Mouse (Mus musculus): ENCODE measurements at regions not wholly inside any gene's neighbourhood (a gene's known extent, or its start where the extent isn't known, plus 50 kb on each side); places are given as distances from the start of the nearest gene placed in this dataset.
A peak's percentile ranks its signal among the peaks of the same experiment; 100 is the strongest.

- H3K27ac ChIP-seq (ENCODE audit: insufficient read depth, low read length) = no peak overlapping the region
- no peaks in the 10 kb centered on the region for H3K27me3 ChIP-seq (ENCODE audit: control insufficient read depth, insufficient read depth, low read length)
- H3K4me3 ChIP-seq (replicated peaks; ENCODE audit: insufficient read depth, low read depth, low read length) = no peak overlapping the region
- H3K4me1 ChIP-seq (ENCODE audit: control insufficient read depth, insufficient read depth, low read length) = peaks cover 4% of the 10 kb centered on the region; the same call in 1 of the 2 replicates
- no peak for TF ChIP-seq POLR2A (IDR thresholded peaks at IDR 0.05; ENCODE audit: borderline replicate concordance, insufficient read depth, low read length)
- no peak for TF ChIP-seq CTCF (IDR thresholded peaks at IDR 0.05; ENCODE audit: borderline replicate concordance, insufficient read depth, low read depth, low read length)
- peak in 1 of 2 experiments; percentile 27 for DNase-seq
- WGBS = 19% methylated on average over 3 of the region's 3 CpGs
Measured at GRCm38 (mm10) chr14:109708733-109709132, 794.8 kb upstream of the Slitrk1 start.

GRCm38 (mm10) chr14:109700296-109700695, 786.3 kb upstream of the Slitrk1 start:
- Histone ChIP-seq H3K4me3 (replicated peaks; ENCODE audit: insufficient read depth, low read depth, low read length) (no peak overlapping the region), H3K4me1 (ENCODE audit: control insufficient read depth, insufficient read depth, low read length) (no peaks in the 10 kb centered on the region), H3K27me3 (ENCODE audit: control insufficient read depth, insufficient read depth, low read length) (no peaks in the 10 kb centered on the region), H3K27ac (ENCODE audit: insufficient read depth, low read length) (no peak overlapping the region)
- DNase-seq = no peak
- TF ChIP-seq POLR2A (IDR thresholded peaks at IDR 0.05; ENCODE audit: borderline replicate concordance, insufficient read depth, low read length) (no peak), CTCF (IDR thresholded peaks at IDR 0.05; ENCODE audit: borderline replicate concordance, insufficient read depth, low read depth, low read length) (no peak)
- 67% methylated on average over 2 of the region's 2 CpGs for WGBS

- H3K4me1 ChIP-seq (ENCODE audit: control insufficient read depth, insufficient read depth, low read length) = no peaks in the 10 kb centered on the region
- H3K27ac ChIP-seq (ENCODE audit: insufficient read depth, low read length) = no peak overlapping the region
- H3K4me3 ChIP-seq (replicated peaks; ENCODE audit: insufficient read depth, low read depth, low read length) = no peak overlapping the region
- H3K27me3 ChIP-seq (ENCODE audit: control insufficient read depth, insufficient read depth, low read length) = no peaks in the 10 kb centered on the region
- TF ChIP-seq POLR2A (IDR thresholded peaks at IDR 0.05; ENCODE audit: borderline replicate concordance, insufficient read depth, low read length) (no peak), CTCF (IDR thresholded peaks at IDR 0.05; ENCODE audit: borderline replicate concordance, insufficient read depth, low read depth, low read length) (no peak)
- no peak for DNase-seq
- WGBS = 91% methylated on average over 2 of the region's 2 CpGs
Measured at GRCm38 (mm10) chr14:109668566-109669116, 754.7 kb upstream of the Slitrk1 start.

- H3K27me3 ChIP-seq (ENCODE audit: control insufficient read depth, insufficient read depth, low read length) = no peaks in the 10 kb centered on the region
- WGBS = 64% methylated on average over 2 of the region's 2 CpGs
- no peak for DNase-seq
- no peaks in the 10 kb centered on the region for H3K4me1 ChIP-seq (ENCODE audit: control insufficient read depth, insufficient read depth, low read length)
- TF ChIP-seq POLR2A (IDR thresholded peaks at IDR 0.05; ENCODE audit: borderline replicate concordance, insufficient read depth, low read length) (no peak), CTCF (IDR thresholded peaks at IDR 0.05; ENCODE audit: borderline replicate concordance, insufficient read depth, low read depth, low read length) (no peak)
- H3K27ac ChIP-seq (ENCODE audit: insufficient read depth, low read length) = no peak overlapping the region
- H3K4me3 ChIP-seq (replicated peaks; ENCODE audit: insufficient read depth, low read depth, low read length) = no peak overlapping the region
Measured at GRCm38 (mm10) chr14:109668076-109668475, 754.1 kb upstream of the Slitrk1 start.

- Histone ChIP-seq H3K27me3 (ENCODE audit: control insufficient read depth, insufficient read depth, low read length) (no peaks in the 10 kb centered on the region), H3K4me1 (ENCODE audit: control insufficient read depth, insufficient read depth, low read length) (no peaks in the 10 kb centered on the region), H3K27ac (ENCODE audit: insufficient read depth, low read length) (no peak overlapping the region), H3K4me3 (replicated peaks; ENCODE audit: insufficient read depth, low read depth, low read length) (no peak overlapping the region)
- no peak for DNase-seq
- 68% methylated on average over 5 of the region's 5 CpGs for WGBS
- TF ChIP-seq CTCF (IDR thresholded peaks at IDR 0.05; ENCODE audit: borderline replicate concordance, insufficient read depth, low read depth, low read length) (no peak), POLR2A (IDR thresholded peaks at IDR 0.05; ENCODE audit: borderline replicate concordance, insufficient read depth, low read length) (no peak)
Measured at GRCm38 (mm10) chr14:109663503-109664039, 749.6 kb upstream of the Slitrk1 start.

- H3K4me1 ChIP-seq (ENCODE audit: control insufficient read depth, insufficient read depth, low read length) = no peaks in the 10 kb centered on the region
- no peaks in the 10 kb centered on the region for H3K27me3 ChIP-seq (ENCODE audit: control insufficient read depth, insufficient read depth, low read length)
- DNase-seq = no peak
- TF ChIP-seq CTCF (IDR thresholded peaks at IDR 0.05; ENCODE audit: borderline replicate concordance, insufficient read depth, low read depth, low read length) (no peak), POLR2A (IDR thresholded peaks at IDR 0.05; ENCODE audit: borderline replicate concordance, insufficient read depth, low read length) (no peak)
- no peak overlapping the region for H3K4me3 ChIP-seq (replicated peaks; ENCODE audit: insufficient read depth, low read depth, low read length)
- no peak overlapping the region for H3K27ac ChIP-seq (ENCODE audit: insufficient read depth, low read length)
Measured at GRCm38 (mm10) chr14:109660351-109660750, 746.4 kb upstream of the Slitrk1 start.

GRCm38 (mm10) chr14:109648536-109648935, 734.6 kb upstream of the Slitrk1 start:
- Histone ChIP-seq H3K27ac (ENCODE audit: insufficient read depth, low read length) (no peak overlapping the region), H3K4me1 (ENCODE audit: control insufficient read depth, insufficient read depth, low read length) (no peaks in the 10 kb centered on the region), H3K27me3 (ENCODE audit: control insufficient read depth, insufficient read depth, low read length) (no peaks in the 10 kb centered on the region), H3K4me3 (replicated peaks; ENCODE audit: insufficient read depth, low read depth, low read length) (no peak overlapping the region)
- no peak for DNase-seq
- WGBS = 79% methylated on average over 4 of the region's 4 CpGs
- TF ChIP-seq POLR2A (IDR thresholded peaks at IDR 0.05; ENCODE audit: borderline replicate concordance, insufficient read depth, low read length) (no peak), CTCF (IDR thresholded peaks at IDR 0.05; ENCODE audit: borderline replicate concordance, insufficient read depth, low read depth, low read length) (no peak)

Data from cerebellum, adult 2 months (tissue).